ENCODE assay signal across 8 mouse cellular contexts in the genomic region with DNA sequence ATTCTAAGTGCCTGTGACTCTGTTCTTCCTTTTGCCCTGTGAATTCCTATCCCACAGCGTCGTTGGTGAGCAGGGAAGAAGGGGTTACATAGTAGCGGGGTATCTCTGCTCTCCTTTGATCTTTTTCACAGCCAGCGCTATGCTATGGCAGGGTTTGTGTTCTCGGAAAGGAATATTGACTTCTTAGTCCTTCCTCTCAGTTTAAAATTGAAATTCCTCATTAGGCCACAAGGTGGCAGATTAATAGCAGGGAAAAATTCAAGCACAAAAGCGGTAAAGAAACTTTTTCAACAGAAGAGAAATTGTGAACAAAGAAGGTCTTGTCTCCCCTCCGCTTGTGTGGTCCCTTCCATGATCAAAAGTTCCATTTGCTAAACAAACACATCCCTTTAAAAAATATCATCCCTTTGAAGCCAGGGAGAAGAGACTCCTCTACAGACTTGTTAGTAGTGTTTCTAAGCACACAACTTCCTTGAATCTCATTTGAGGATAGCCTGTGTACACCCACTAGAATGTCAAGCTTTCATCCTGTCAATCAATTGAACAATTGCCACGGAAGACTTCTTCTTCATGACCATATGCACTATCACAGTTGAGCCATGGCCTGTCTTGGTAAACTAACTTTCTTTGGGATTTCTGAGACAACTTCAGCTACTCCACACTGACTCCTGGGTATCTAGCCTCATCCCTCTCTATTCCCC.
DNase-seq lines count a peak whose midpoint lies in the region; ATAC-seq and TF ChIP-seq lines count a peak whose summit lies in the region.

No protein-coding gene starts in this region.

- H3K9ac ChIP-seq in stomach, embryonic 14.5 days (replicated peaks; ENCODE audit: low read depth, low read length) = no peak overlapping the region

- H3K4me1 ChIP-seq in E14TG2a.4 (replicated peaks; ENCODE audit: low read depth, low read length) = no peaks in the 10 kb centered on the region
- 0 out of 2 replicates have a peak, but pooled peaks cover 5% of the 10 kb centered on the region for H3K4me1 ChIP-seq in hindbrain, embryonic 10.5 days (replicated peaks)
- no peaks in the 10 kb centered on the region for H3K4me1 ChIP-seq in stomach, embryonic 14.5 days (ENCODE audit: control insufficient read depth, insufficient read depth, low read length)

- no peak overlapping the region for H3K4me3 ChIP-seq in E14TG2a.4 (replicated peaks; ENCODE audit: low read length)
- no peak overlapping the region for H3K4me3 ChIP-seq in hindbrain, embryonic 10.5 days
- no peak overlapping the region for H3K4me3 ChIP-seq in stomach, embryonic 14.5 days (ENCODE audit: low read depth, low read length)

- WGBS in hindbrain, embryonic 10.5 days = 5% methylated on average over 8 of the region's 8 CpGs
- 3% methylated on average over 8 of the region's 8 CpGs for WGBS in stomach, embryonic 14.5 days

- ATAC-seq in stomach, embryonic 14.5 days (ENCODE audit: insufficient number of reproducible peaks, insufficient read depth, low FRiP score, low read depth) = no peak

- peak; percentile 42 for DNase-seq in layer of hippocampus, adult 11-12 months (ENCODE audit: low spot score)
- DNase-seq in layer of hippocampus, postnatal 10 days (ENCODE audit: low spot score in 2 of 2) = no peak
- DNase-seq in cerebellum, adult 9-10 months = peak; percentile 71
- DNase-seq in hindbrain, embryonic 10.5 days (ENCODE audit: low spot score) = peak; percentile 8
- DNase-seq in lung, postnatal 14 days = peak; percentile 36
- DNase-seq in frontal cortex, postnatal 25 days (ENCODE audit: low spot score in 2 of 2) = no peak

- H3K27ac ChIP-seq in hindbrain, embryonic 10.5 days = 0 out of 2 replicates have a peak overlapping the region, but pooled peaks have one; percentile 29
- no peak overlapping the region for H3K27ac ChIP-seq in stomach, embryonic 14.5 days (ENCODE audit: low read length)

- peaks cover 4% of the 10 kb centered on the region; the same call in 1 of the 2 replicates for H3K27me3 ChIP-seq in E14TG2a.4 (ENCODE audit: insufficient read depth, low read length)
- peaks cover 7% of the 10 kb centered on the region; the same call in 1 of the 2 replicates for H3K27me3 ChIP-seq in hindbrain, embryonic 10.5 days (ENCODE audit: insufficient read depth, poor library complexity, severe bottlenecking)
- H3K27me3 ChIP-seq in stomach, embryonic 14.5 days (ENCODE audit: control insufficient read depth, insufficient read depth, low read length) = no peaks in the 10 kb centered on the region

- no peaks in the 10 kb centered on the region for H3K36me3 ChIP-seq in E14TG2a.4 (ENCODE audit: insufficient read depth, low read length)
- no peaks in the 10 kb centered on the region for H3K36me3 ChIP-seq in hindbrain, embryonic 10.5 days
- no peaks in the 10 kb centered on the region for H3K36me3 ChIP-seq in stomach, embryonic 14.5 days (ENCODE audit: control insufficient read depth, insufficient read depth, low read length)

- peak; percentile 72 for TF ChIP-seq CTCF in E14TG2a.4 (conservative IDR thresholded peaks at IDR 0.05; ENCODE audit: low read length)

- H3K9me3 ChIP-seq in E14TG2a.4 (ENCODE audit: low read length) = no peaks in the 10 kb centered on the region
- H3K9me3 ChIP-seq in hindbrain, embryonic 10.5 days = no peaks in the 10 kb centered on the region
- H3K9me3 ChIP-seq in stomach, embryonic 14.5 days (ENCODE audit: control insufficient read depth, low read depth, low read length) = no peaks in the 10 kb centered on the region

- 0 out of 2 replicates have a peak overlapping the region, but pooled peaks have one; percentile 8 for H3K4me2 ChIP-seq in stomach, embryonic 14.5 days (replicated peaks; ENCODE audit: low read depth, low read length)

Comparison
In these comparisons a context has a peak if more than half of its experiments do, and no peak if none do; other contexts are left out.
1. DNase-seq: peak in layer of hippocampus, adult 11-12 months (single experiment), cerebellum, adult 9-10 months (single experiment), hindbrain, embryonic 10.5 days (single experiment) and lung, postnatal 14 days (single experiment); none in layer of hippocampus, postnatal 10 days (0 of 2) and frontal cortex, postnatal 25 days (0 of 2).